Mouse (Mus musculus) heart, embryonic 11.5 days (tissue): Measurements from ENCODE around the gene Uri1. TPM values are rescaled to one million over a fixed set of nuclear protein-coding genes. Genes with fewer than 3 reads are reported as not detected.

ENCODE experiments used
- ATAC-seq: fragments of 200-750 bp; cut with Nextera tagmentation; replicated peaks from 2 replicates; pipeline ENCODE4 v1.8.0; 2017; ENCODE audit warnings: moderate library complexity; ENCODE audit not compliant: insufficient number of reproducible peaks, low FRiP score, low TSS enrichment
- H3K27ac ChIP-seq: fragments of 300-500 bp; sonication (generic); 2 replicates; pipeline ENCODE4 v1.5.1; 2014; ENCODE audit warnings: mild to moderate bottlenecking, low read depth, low read length
- H3K27me3 ChIP-seq: fragments of 300-500 bp; sonication (generic); 2 replicates; pipeline ENCODE4 v1.6.1; 2014; ENCODE audit warnings: mild to moderate bottlenecking, low read length, mixed read lengths; ENCODE audit not compliant: control insufficient read depth, insufficient read depth
- H3K36me3 ChIP-seq: fragments of 300-500 bp; sonication (generic); 2 replicates; pipeline ENCODE4 v1.6.1; 2014; ENCODE audit warnings: mild to moderate bottlenecking, low read length, moderate library complexity, mixed read lengths; ENCODE audit not compliant: control insufficient read depth, insufficient read depth
- H3K4me1 ChIP-seq: fragments of 300-500 bp; sonication (generic); 2 replicates; pipeline ENCODE4 v1.6.1; 2014; ENCODE audit warnings: low read length; ENCODE audit not compliant: control insufficient read depth, insufficient read depth
- H3K4me2 ChIP-seq: fragments of 300-500 bp; sonication (generic); 2 replicates; pipeline ENCODE4 v1.6.1; 2014; ENCODE audit warnings: mild to moderate bottlenecking, moderate library complexity
- H3K4me3 ChIP-seq: fragments of 300-500 bp; sonication (generic); 2 replicates; pipeline ENCODE4 v1.5.1; 2014; ENCODE audit warnings: low read depth, low read length
- H3K9ac ChIP-seq: fragments of 300-500 bp; sonication (generic); 2 replicates; pipeline ENCODE4 v1.6.1; 2014; ENCODE audit warnings: mild to moderate bottlenecking, low read depth, low read length, moderate library complexity
- H3K9me3 ChIP-seq: fragments of 300-500 bp; sonication (generic); replicated peaks from 2 replicates; pipeline ENCODE4 v1.6.1; 2016; ENCODE audit warnings: low read length; ENCODE audit not compliant: control insufficient read depth
- WGBS: fragments of 180-500 bp; shearing (Covaris S2); extraction: QIAGEN DNeasy Blood & Tissue Kit; methylation state at CpG from one replicate; pipeline ENCODE4 v1.1.7; 2014; ENCODE audit not compliant: insufficient replicate concordance; 5-methylcytosine and 5-hydroxymethylcytosine counted together
- polyA plus RNA-seq: library from polyadenylated mRNA; unstranded; fragments of >200 nt; fragmentation: Nextera tagmentation; extraction: Ambion mirVana; gene quantifications from 2 replicates; pipeline ENCODE4 v1.2.1, GENCODE M21; 2014

Gene Uri1
- 33.8 and 36.9 TPM in 2 replicates for polyA plus RNA-seq

GRCm38 (mm10) chr7:38023451-38023850 lies at the start of gene Uri1:
TSS of gene Uri1 (minus strand) at chr7:38023551.
- Histone ChIP-seq H3K9me3 (no peaks in the 10 kb centered on the region), H3K4me1 (no peaks in the 10 kb centered on the region), H3K4me2 (no peak within 1 kb of the TSS), H3K27ac (no peak within 1 kb of the TSS), H3K9ac (no peak within 1 kb of the TSS), H3K27me3 (no peaks in the 10 kb centered on the region), H3K4me3 (no peak within 1 kb of the TSS), H3K36me3 (no peaks in the 10 kb centered on the region)
- no peak for ATAC-seq
- 82% methylated on average over 8 of the region's 8 CpGs for WGBS

- Histone ChIP-seq H3K4me3 (no peak overlapping the region), H3K27ac (no peak overlapping the region), H3K9me3 (no peaks in the 10 kb centered on the region), H3K4me2 (no peak overlapping the region), H3K4me1 (no peaks in the 10 kb centered on the region), H3K27me3 (no peaks in the 10 kb centered on the region), H3K36me3 (no peaks in the 10 kb centered on the region), H3K9ac (no peak overlapping the region)
- 70% methylated on average over 5 of the region's 5 CpGs for WGBS
- ATAC-seq, result no peak
Measured at GRCm38 (mm10) chr7:38071065-38071464, 47.7 kb upstream of the Uri1 start.

GRCm38 (mm10) chr7:38070663-38071062 lies 47.3 kb upstream of the Uri1 start:
- no peak overlapping the region for H3K9ac ChIP-seq
- H3K4me3 ChIP-seq, result no peak overlapping the region
- WGBS, result 34% methylated on average over 2 of the region's 2 CpGs
- no peak overlapping the region for H3K27ac ChIP-seq
- H3K9me3 ChIP-seq, result no peaks in the 10 kb centered on the region
- no peaks in the 10 kb centered on the region for H3K27me3 ChIP-seq
- H3K36me3 ChIP-seq, result no peaks in the 10 kb centered on the region
- H3K4me1 ChIP-seq, result no peaks in the 10 kb centered on the region
- no peak overlapping the region for H3K4me2 ChIP-seq
- no peak for ATAC-seq

GRCm38 (mm10) chr7:38064431-38064830 lies 41.1 kb upstream of the Uri1 start:
- WGBS, result 42% methylated on average over 4 of the region's 4 CpGs
- H3K27ac ChIP-seq, result no peak overlapping the region

GRCm38 (mm10) chr7:38061060-38061970 lies 38.0 kb upstream of the Uri1 start:
- Histone ChIP-seq H3K9me3 (no peaks in the 10 kb centered on the region), H3K4me3 (peak overlapping the region; percentile 50), H3K4me1 (peaks cover 7% of the 10 kb centered on the region; the same call in 1 of the 2 replicates), H3K36me3 (no peaks in the 10 kb centered on the region), H3K27ac (no peak overlapping the region), H3K4me2 (peak overlapping the region; percentile 85), H3K27me3 (no peaks in the 10 kb centered on the region), H3K9ac (peak overlapping the region; percentile 75)
- peak; percentile 86 for ATAC-seq
- WGBS, result 2% methylated on average over 53 of the region's 57 CpGs

More at GRCm38 (mm10) chr7:38064431-38064830, 41.1 kb upstream of the Uri1 start:
- Histone ChIP-seq H3K4me2 (no peak overlapping the region), H3K27me3 (no peaks in the 10 kb centered on the region), H3K36me3 (no peaks in the 10 kb centered on the region), H3K9ac (no peak overlapping the region), H3K4me1 (no peaks in the 10 kb centered on the region), H3K4me3 (no peak overlapping the region), H3K9me3 (no peaks in the 10 kb centered on the region)
- no peak for ATAC-seq

- H3K9me3 ChIP-seq, result no peaks in the 10 kb centered on the region
- WGBS, result 62% methylated on average over 8 of the region's 8 CpGs
- no peaks in the 10 kb centered on the region for H3K36me3 ChIP-seq
- H3K27ac ChIP-seq, result no peak overlapping the region
- ATAC-seq, result no peak
- H3K27me3 ChIP-seq, result no peaks in the 10 kb centered on the region
- H3K4me2 ChIP-seq, result no peak overlapping the region
- no peak overlapping the region for H3K4me3 ChIP-seq
- H3K9ac ChIP-seq, result no peak overlapping the region
- H3K4me1 ChIP-seq, result peaks cover 7% of the 10 kb centered on the region; the same call in 1 of the 2 replicates
Measured at GRCm38 (mm10) chr7:38059636-38060330, 36.4 kb upstream of the Uri1 start.

GRCm38 (mm10) chr7:38059096-38059495 lies 35.7 kb upstream of the Uri1 start:
- H3K4me1 ChIP-seq, result peaks cover 7% of the 10 kb centered on the region; the same call in 1 of the 2 replicates
- no peak for ATAC-seq
- no peak overlapping the region for H3K27ac ChIP-seq
- H3K4me2 ChIP-seq, result no peak overlapping the region
- H3K9ac ChIP-seq, result no peak overlapping the region
- WGBS, result 30% methylated on average over 7 of the region's 7 CpGs
- no peaks in the 10 kb centered on the region for H3K27me3 ChIP-seq
- no peaks in the 10 kb centered on the region for H3K36me3 ChIP-seq
- H3K4me3 ChIP-seq, result no peak overlapping the region
- no peaks in the 10 kb centered on the region for H3K9me3 ChIP-seq

GRCm38 (mm10) chr7:38055996-38056395 lies 32.6 kb upstream of the Uri1 start:
- Histone ChIP-seq H3K4me2 (no peak overlapping the region), H3K9ac (no peak overlapping the region), H3K9me3 (no peaks in the 10 kb centered on the region), H3K27me3 (no peaks in the 10 kb centered on the region), H3K36me3 (no peaks in the 10 kb centered on the region), H3K4me1 (peaks cover 7% of the 10 kb centered on the region; the same call in 1 of the 2 replicates), H3K4me3 (no peak overlapping the region), H3K27ac (no peak overlapping the region)
- no peak for ATAC-seq
- 63% methylated on average over 2 of the region's 2 CpGs for WGBS
